Mouse (Mus musculus) spleen, postnatal 14 days (tissue): ENCODE data around the gene Prpf31.

Experiments
- DNase-seq, 2 experiments: peaks; one replicate each; pipeline ENCODE4 v3.0.0; 2021 to 2022; ENCODE audit warnings: low spot score in 2 of 2

Gene Prpf31

DNA sequence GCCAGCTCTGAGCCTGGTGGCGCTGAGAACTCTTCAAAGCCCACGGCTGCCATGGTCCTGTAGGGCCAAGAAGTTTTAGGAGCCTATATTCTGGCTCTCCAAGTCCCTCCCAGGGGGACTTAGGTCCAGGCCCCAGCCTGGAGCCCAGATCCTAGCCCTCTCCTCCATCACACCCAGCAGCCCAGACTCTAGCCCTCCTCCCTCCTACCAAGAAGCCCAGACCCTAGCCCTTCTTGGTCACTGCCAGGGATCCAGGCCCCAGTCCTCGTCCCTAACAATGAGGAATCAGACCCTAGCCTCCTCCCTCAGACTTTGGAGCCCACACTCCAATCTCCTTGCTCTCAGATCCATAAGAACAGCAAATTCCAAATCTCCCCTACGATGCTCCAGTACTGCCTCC is 755 bp upstream of the Prpf31 start:
- DNase-seq = no peak

DNA sequence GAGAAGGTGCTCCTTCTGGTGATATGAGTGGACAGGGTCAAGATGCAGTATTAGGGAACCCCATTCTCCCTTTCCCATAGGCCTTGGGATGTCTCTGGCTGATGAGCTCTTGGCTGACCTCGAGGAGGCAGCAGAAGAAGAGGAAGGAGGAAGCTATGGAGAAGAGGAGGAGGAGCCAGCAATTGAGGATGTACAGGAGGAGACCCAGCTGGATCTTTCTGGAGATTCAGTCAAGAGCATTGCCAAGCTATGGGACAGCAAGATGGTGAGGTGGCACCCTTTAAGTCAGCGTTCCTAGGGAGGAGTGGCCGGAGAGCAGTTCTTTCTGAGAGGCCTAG is 662 bp downstream of the Prpf31 start:
- DNase-seq = no peak

DNA sequence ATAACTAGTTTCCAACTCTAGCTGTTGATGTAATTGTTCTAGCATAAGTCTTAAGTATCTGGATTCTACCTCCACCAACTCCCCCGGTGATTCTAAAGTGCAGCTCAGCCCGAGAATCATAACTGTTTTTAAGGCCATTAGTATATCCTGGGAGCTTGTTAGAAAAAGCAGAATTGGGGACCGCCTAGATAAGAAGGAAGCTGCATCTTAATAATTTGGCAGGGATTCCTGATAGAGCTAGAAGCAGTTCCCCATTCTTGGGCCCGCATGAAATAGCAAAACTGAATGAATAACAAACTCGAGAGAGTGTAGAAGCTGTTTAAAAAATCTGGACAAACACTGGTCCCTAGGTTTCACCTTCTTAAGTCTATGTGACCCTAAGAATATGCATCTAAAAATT is 13.6 kb downstream of the Prpf31 start:
- DNase-seq = no peak

- no peak for DNase-seq
These were observed 14.1 kb downstream of the Prpf31 start for GRCm38 (mm10) chr7:3643843-3644242.

DNA sequence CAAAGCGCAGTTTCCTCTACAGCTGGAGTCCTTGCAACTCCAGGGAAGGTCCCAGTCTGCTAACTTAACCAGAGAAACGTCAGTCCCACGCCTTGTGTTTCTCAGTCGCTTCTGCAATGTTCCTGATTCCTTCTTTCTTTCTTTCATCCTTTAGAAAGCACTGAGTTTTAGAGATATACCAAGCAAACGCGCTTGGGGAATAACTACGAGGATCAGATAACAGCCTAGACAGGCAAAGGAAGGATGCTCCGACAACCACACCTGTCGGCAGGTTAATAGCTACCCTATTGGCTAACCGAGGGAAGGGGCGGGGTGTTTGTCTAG is 14.5 kb downstream of the Prpf31 start:
- peak; percentile 87 to 89 for DNase-seq

GRCm38 (mm10) chr7:3644672-3645487 is 15.1 kb downstream of the Prpf31 start, which contains the start of gene Cnot3:
TSS of gene Cnot3 (plus strand) at chr7:3645268.
- DNase-seq = peak; percentile 92 to 93

DNA sequence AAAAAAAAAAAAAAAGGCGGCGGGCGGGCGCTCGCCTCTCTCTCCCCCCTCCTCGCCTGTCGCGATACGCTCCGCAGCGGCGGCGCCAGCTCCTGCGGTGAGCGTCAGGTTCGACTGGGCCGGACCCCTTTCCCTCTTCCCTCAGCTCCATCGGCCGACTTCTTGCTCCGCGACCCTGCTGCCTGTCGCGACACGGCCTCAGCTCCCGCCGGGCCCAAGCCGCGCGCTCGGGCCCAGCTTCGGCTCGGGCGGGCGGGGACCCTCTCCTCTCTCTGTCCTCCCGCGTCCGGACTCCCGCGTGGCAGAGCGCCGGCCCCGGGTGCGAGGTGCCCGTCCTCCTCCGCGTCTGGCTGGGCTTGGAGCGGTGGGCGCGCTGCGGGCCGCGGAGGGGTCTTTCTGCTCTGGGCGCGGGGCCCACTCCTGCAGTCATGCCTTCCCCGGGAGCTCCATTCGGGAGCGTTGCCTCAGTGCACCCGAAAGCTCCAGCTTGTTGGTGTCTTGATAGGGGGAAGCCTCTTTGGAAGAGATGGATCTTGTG is 15.8 kb downstream of the Prpf31 start:
- no peak for DNase-seq

DNA sequence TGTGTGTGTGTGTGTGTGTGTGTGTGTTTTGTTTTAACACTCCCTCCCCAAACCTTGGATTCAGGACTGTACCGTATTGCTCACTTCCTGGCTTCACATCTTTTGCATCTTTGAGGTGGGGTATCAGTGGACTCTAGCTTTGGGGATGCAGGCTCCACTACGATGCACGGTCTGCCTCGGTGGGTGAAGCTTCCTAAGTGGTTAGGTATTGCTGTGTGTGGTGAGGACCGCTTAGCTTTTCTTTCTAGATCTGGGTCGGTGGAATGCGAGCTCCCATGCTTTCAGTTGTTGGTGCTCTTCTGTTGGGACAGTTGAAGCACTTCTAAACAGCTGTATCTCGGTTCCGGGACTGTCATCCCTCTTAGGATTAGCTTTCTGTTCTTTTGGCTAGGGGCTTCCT is 16.4 kb downstream of the Prpf31 start:
- no peak for DNase-seq

DNA sequence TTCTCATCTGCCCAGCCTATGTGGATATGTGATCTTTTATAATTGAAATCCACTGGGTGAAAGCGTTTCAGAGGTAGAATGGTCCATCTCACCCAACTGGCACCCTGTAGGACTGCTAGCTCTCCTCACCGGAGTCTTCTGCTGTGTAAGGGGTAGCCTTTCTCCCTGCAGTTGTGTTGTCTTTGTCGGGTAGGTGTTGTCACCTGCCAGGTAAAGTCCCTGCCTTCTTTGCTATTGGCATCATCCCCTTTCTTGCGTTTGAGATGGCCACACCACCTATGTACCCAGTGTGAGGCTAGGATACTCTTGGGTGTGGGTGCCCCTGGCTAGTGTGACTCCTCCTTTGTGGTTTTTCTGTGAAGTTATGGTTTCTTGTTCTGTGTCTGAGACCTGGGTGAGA is 16.9 kb downstream of the Prpf31 start:
- no peak for DNase-seq

GRCm38 (mm10) chr7:3656966-3657365 is 27.2 kb downstream of the Prpf31 start:
- no peak for DNase-seq

GRCm38 (mm10) chr7:3658578-3658977 is 28.8 kb downstream of the Prpf31 start:
- DNase-seq = no peak

- no peak for DNase-seq
These were observed 34.9 kb downstream of the Prpf31 start for GRCm38 (mm10) chr7:3664524-3665214.

DNA sequence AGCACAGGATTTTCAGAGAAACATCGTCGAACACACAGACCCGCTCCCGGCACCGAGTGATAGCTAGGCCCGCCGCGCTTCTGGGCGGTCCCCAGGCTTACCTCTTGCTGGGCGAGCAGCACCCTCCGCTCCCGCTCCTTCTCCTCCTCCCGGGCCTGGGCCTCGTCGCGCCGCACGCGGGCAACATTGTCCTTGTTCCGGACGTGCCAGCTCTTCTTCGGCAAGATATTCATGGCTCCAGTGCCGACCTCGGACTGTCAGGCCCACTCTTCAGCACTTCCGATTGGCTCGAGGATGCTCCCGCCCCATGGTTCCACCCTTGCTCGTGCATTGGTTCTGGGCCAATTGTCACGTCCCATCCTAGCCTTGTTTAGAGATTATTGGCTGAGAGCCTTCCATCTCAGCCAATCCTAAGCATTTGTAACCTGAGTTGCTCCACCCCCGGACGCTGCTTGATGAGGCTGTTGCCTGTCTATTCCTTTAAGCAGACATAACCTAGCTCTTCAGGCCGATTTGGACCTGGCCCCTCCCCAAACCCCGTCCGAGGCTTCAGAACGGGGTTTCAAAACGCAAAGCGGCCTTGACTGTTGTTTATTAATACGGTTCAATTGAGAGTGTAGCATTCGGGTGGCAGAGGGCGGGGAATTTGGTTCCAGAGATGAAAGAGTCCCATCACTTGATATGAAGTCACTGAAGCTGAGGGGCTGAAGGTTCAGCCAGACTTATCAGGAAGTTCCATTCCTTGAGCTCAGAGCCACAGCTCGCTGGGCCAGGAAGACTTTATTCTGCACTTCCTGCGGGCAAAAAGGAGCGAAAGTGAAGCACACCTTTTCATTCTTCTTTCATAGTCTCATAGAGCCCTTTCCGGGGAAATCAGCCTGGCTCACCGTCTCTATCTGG is 35.7 kb downstream of the Prpf31 start, which contains the start of gene Leng1:
Gene Leng1, minus strand, starts transcription at position 626 of the 900 bp plus-strand sequence.
- DNase-seq = peak; percentile 84 to 86

- DNase-seq = no peak
These were observed 37.2 kb downstream of the Prpf31 start for GRCm38 (mm10) chr7:3666921-3667391.

GRCm38 (mm10) chr7:3674507-3675227 is 44.9 kb downstream of the Prpf31 start:
- DNase-seq = peak; percentile 59 to 80

- DNase-seq = no peak
These were observed 45.4 kb downstream of the Prpf31 start for GRCm38 (mm10) chr7:3675228-3675548.

GRCm38 (mm10) chr7:3676371-3676770 is 46.6 kb downstream of the Prpf31 start:
- no peak for DNase-seq

GRCm38 (mm10) chr7:3677342-3677741 is 47.6 kb downstream of the Prpf31 start, which contains the start of gene Tmc4:
TSS of gene Tmc4 (minus strand) at chr7:3677553.
- no peak for DNase-seq

DNA sequence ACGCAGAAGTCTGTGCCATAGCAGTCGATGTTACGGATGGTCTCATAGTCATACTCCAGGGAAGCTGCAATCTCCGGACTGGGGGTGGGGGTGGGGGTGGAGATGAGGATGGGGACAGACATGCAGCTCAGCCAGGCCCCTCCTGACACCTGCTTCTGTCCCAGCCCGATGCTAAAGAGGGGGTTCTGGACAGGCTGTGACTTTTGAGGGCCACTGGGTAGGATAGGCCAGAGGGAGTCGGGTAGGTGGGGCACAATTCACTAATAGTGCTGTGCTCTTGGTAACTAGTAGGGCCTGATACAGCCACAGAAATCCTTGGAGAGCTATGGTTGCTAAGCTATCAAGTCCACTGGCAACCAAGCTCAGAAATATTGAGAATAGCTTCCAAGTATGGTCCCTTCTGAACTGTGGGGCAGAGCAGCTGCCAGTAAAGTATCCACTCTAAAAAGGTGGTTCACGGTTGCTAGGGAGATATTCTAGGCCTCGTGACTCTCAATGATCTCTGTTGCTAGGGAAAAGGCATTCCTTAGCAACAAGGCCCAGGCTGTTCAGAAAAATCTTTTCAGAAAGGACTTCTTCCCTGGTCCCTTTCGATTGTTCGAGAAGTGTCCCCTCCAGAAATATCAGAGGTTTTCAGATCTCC is 54.2 kb downstream of the Prpf31 start:
- no peak for DNase-seq

DNA sequence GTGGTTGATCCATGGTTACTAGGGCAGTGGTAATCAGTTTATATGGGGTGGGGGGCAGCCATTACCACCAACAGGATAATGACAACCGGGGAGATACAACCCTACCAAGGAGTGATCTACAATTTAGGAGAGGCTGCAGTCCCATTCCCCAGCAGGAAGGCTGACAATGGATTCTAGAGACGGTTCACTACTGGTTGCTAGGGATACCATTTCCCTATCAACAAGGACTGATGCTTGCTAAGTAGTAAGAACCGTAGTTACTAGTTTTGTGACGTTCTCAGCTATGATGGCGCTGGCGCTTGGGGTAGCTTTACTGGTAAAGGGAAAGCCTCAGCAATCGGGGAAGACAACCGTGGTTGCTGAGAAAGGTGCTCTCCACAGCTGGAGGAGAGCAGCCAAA is 54.9 kb downstream of the Prpf31 start:
- no peak for DNase-seq
